ENCODE assay signal across 26 mouse cellular contexts in the genomic region with DNA sequence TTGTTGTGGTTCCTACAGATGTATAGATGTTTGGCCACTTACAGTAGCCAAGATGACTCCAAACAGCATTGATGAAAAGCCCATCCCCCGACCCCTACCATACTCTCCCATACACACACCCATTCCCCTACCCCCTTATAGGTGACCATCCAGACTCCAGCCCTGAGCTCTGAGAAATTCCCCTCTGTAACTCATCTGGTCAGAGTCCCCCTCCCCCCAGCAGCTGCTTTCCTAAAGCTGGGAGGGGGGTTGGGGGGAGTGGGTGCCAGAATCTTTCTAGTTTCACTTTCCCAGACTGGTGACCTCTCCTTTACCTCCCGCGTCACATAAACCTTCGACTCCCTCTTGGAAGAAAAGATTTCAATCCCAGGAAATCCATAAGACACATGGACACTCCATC. TPM values are rescaled to one million over a fixed set of nuclear protein-coding genes. Genes with fewer than 3 reads are reported as not detected.
DNase-seq lines count a peak whose midpoint lies in the region; ATAC-seq and TF ChIP-seq lines count a peak whose summit lies in the region.
"Had no signal": no experiment of that assay in that cellular context is flagged by ENCODE, and none has a peak within 500 bp of the region (broad histone marks: within the 10 kb centered on the region; RNA-seq: fewer than 3 reads in every experiment).

No protein-coding gene starts in this region.

- no peaks in the 10 kb centered on the region for H3K9me3 ChIP-seq in intestine, embryonic 15.5 days
- no peaks in the 10 kb centered on the region for H3K9me3 ChIP-seq in intestine, postnatal 0 days (ENCODE audit: control insufficient read depth)
- H3K9me3 ChIP-seq in lung, embryonic 14.5 days (ENCODE audit: low read depth, low read length), result no peaks in the 10 kb centered on the region
- no peaks in the 10 kb centered on the region for H3K9me3 ChIP-seq in limb, embryonic 11.5 days (ENCODE audit: control insufficient read depth, low read length)
- H3K9me3 ChIP-seq: forebrain, embryonic 10.5 days; heart, embryonic 13.5 days; hindbrain, embryonic 12.5 days; liver, embryonic 12.5 days; midbrain, embryonic 12.5 days; neural tube, embryonic 15.5 days had no signal

- 0 out of 2 replicates have a peak, but pooled peaks have one; percentile 25 for ATAC-seq in intestine, embryonic 15.5 days
- no peak for ATAC-seq in intestine, postnatal 0 days
- ATAC-seq in lung, embryonic 14.5 days (ENCODE audit: insufficient read depth), result 0 out of 2 replicates have a peak, but pooled peaks have one; percentile 39
- ATAC-seq in limb, embryonic 11.5 days (ENCODE audit: insufficient number of reproducible peaks, low FRiP score, low TSS enrichment, low read depth), result peak; percentile 64; the same call in 1 of the 2 replicates
- ATAC-seq: forebrain, embryonic 16.5 days; liver, embryonic 12.5 days had no signal

- peaks cover 8% of the 10 kb centered on the region for H3K4me1 ChIP-seq in intestine, embryonic 15.5 days (replicated peaks)
- no peaks in the 10 kb centered on the region for H3K4me1 ChIP-seq in intestine, postnatal 0 days (replicated peaks; ENCODE audit: control insufficient read depth, insufficient read depth, low read length)
- peaks cover 10% of the 10 kb centered on the region for H3K4me1 ChIP-seq in lung, embryonic 14.5 days (ENCODE audit: insufficient read depth)
- H3K4me1 ChIP-seq in limb, embryonic 11.5 days (ENCODE audit: control insufficient read depth, insufficient read depth, low read length), result peaks cover 13% of the 10 kb centered on the region
- H3K4me1 ChIP-seq: hindbrain, embryonic 12.5 days; liver, embryonic 12.5 days; midbrain, embryonic 12.5 days had no signal

- no peak for TF ChIP-seq CTCF in intestine, postnatal 0 days (IDR thresholded peaks at IDR 0.05; ENCODE audit: low read depth)
- no peak for TF ChIP-seq CTCF in lung, embryonic 14.5 days (IDR thresholded peaks at IDR 0.05; ENCODE audit: low read depth)

- no peak overlapping the region for H3K4me2 ChIP-seq in intestine, embryonic 15.5 days (replicated peaks)
- no peak overlapping the region for H3K4me2 ChIP-seq in intestine, postnatal 0 days (replicated peaks; ENCODE audit: low read depth)
- H3K4me2 ChIP-seq in lung, embryonic 14.5 days, result no peak overlapping the region
- no peak overlapping the region for H3K4me2 ChIP-seq in limb, embryonic 11.5 days (ENCODE audit: low read depth, severe bottlenecking)
- H3K4me2 ChIP-seq: heart, embryonic 13.5 days; hindbrain, embryonic 12.5 days; liver, embryonic 12.5 days; midbrain, embryonic 12.5 days; neural tube, embryonic 15.5 days had no signal

- DNase-seq in lung, embryonic 14.5 days, result peak; percentile 24
- no peak for DNase-seq in lung, postnatal 25 days (ENCODE audit: low spot score)
- DNase-seq in limb, embryonic 11.5 days (ENCODE audit: low spot score), result peak; percentile 54
- no peak for DNase-seq in cerebellum, postnatal 25 days
- DNase-seq in left cerebral cortex, adult 18-20 months (ENCODE audit: low spot score in 2 of 2), result no peak
- DNase-seq: adrenal gland, postnatal 10 days; cerebellum, adult 2 months; gastrocnemius, postnatal 14 days; heart, adult 11 months; heart, postnatal 14 days; kidney, adult 18-20 months; layer of hippocampus, postnatal 36 days; lung, adult 18-20 months; lung, postnatal 14 days; right cerebral cortex, adult 18-20 months; thymus, adult 2 months; thymus, postnatal 4 days had no signal

- H3K27ac ChIP-seq in intestine, embryonic 15.5 days, result no peak overlapping the region
- no peak overlapping the region for H3K27ac ChIP-seq in intestine, postnatal 0 days (ENCODE audit: low read depth, low read length)
- H3K27ac ChIP-seq in lung, embryonic 14.5 days (ENCODE audit: low read depth), result no peak overlapping the region; the same call in 1 of the 2 replicates
- peak overlapping the region; percentile 47; the same call in 1 of the 2 replicates for H3K27ac ChIP-seq in limb, embryonic 11.5 days (replicated peaks; ENCODE audit: low read depth, low read length)
- H3K27ac ChIP-seq: forebrain, embryonic 10.5 days; heart, embryonic 13.5 days; hindbrain, embryonic 12.5 days; liver, embryonic 12.5 days; midbrain, embryonic 12.5 days; neural tube, embryonic 15.5 days had no signal

- H3K9ac ChIP-seq in intestine, embryonic 15.5 days, result no peak overlapping the region
- H3K9ac ChIP-seq in intestine, postnatal 0 days (ENCODE audit: low read depth, low read length), result no peak overlapping the region
- H3K9ac ChIP-seq in lung, embryonic 14.5 days, result no peak overlapping the region
- H3K9ac ChIP-seq in limb, embryonic 11.5 days (ENCODE audit: low read length), result no peak overlapping the region; the same call in 1 of the 2 replicates
- H3K9ac ChIP-seq: heart, embryonic 13.5 days; hindbrain, embryonic 12.5 days; liver, embryonic 12.5 days; midbrain, embryonic 12.5 days; neural tube, embryonic 15.5 days had no signal

- 43% methylated on average over 4 of the region's 4 CpGs for WGBS in intestine, embryonic 15.5 days
- 55% methylated on average over 4 of the region's 4 CpGs for WGBS in intestine, postnatal 0 days
- WGBS in lung, embryonic 14.5 days, result 33% methylated on average over 4 of the region's 4 CpGs
- WGBS in limb, embryonic 11.5 days, result 49% methylated on average over 4 of the region's 4 CpGs

- H3K27me3 ChIP-seq in intestine, embryonic 15.5 days (replicated peaks), result no peaks in the 10 kb centered on the region
- no peaks in the 10 kb centered on the region for H3K27me3 ChIP-seq in intestine, postnatal 0 days (replicated peaks; ENCODE audit: control insufficient read depth, insufficient read depth, low read length)
- no peaks in the 10 kb centered on the region for H3K27me3 ChIP-seq in lung, embryonic 14.5 days (ENCODE audit: insufficient read depth, low read length)
- H3K27me3 ChIP-seq in limb, embryonic 11.5 days (ENCODE audit: control insufficient read depth, insufficient read depth, low read length), result no peaks in the 10 kb centered on the region
- H3K27me3 ChIP-seq: heart, embryonic 13.5 days; hindbrain, embryonic 12.5 days; liver, embryonic 12.5 days; midbrain, embryonic 12.5 days; neural tube, embryonic 15.5 days had no signal

- H3K4me3 ChIP-seq in intestine, embryonic 15.5 days (replicated peaks), result no peak overlapping the region
- no peak overlapping the region for H3K4me3 ChIP-seq in intestine, postnatal 0 days (ENCODE audit: low read depth, low read length)
- H3K4me3 ChIP-seq in lung, embryonic 14.5 days (ENCODE audit: low read depth, low read length), result no peak overlapping the region
- H3K4me3 ChIP-seq in limb, embryonic 11.5 days (ENCODE audit: low read depth, low read length), result no peak overlapping the region
- H3K4me3 ChIP-seq: forebrain, embryonic 10.5 days; heart, embryonic 13.5 days; hindbrain, embryonic 12.5 days; liver, embryonic 12.5 days; midbrain, embryonic 12.5 days; neural tube, embryonic 15.5 days had no signal

- H3K36me3 ChIP-seq in intestine, embryonic 15.5 days, result 0 out of 2 replicates have a peak, but pooled peaks cover 6% of the 10 kb centered on the region
- no peaks in the 10 kb centered on the region for H3K36me3 ChIP-seq in intestine, postnatal 0 days (ENCODE audit: control insufficient read depth, insufficient read depth)
- peaks cover 24% of the 10 kb centered on the region; the same call in 1 of the 2 replicates for H3K36me3 ChIP-seq in lung, embryonic 14.5 days (ENCODE audit: insufficient read depth)
- no peaks in the 10 kb centered on the region for H3K36me3 ChIP-seq in limb, embryonic 11.5 days (ENCODE audit: control insufficient read depth, insufficient read depth, low read length)
- H3K36me3 ChIP-seq: hindbrain, embryonic 12.5 days; liver, embryonic 12.5 days; midbrain, embryonic 12.5 days; neural tube, embryonic 15.5 days had no signal

RNA-seq across cellular contexts. Expression of gene Ctdspl, which starts 50.5 kb away (rescaled TPM):
- 16.9 and 18.4 TPM in 2 replicates for polyA plus RNA-seq in intestine, embryonic 15.5 days (2015; fragmentation: Nextera tagmentation; extraction: Ambion mirVana)
- polyA plus RNA-seq in intestine, postnatal 0 days (2015; fragmentation: Nextera tagmentation; extraction: Ambion mirVana), result 17.0 and 20.7 TPM in 2 replicates
- polyA plus RNA-seq in lung, embryonic 14.5 days (2014; fragmentation: Nextera tagmentation; extraction: Ambion mirVana), result 20.1 and 22.9 TPM in 2 replicates
- 13.6 and 13.9 TPM in 2 replicates for polyA plus RNA-seq in limb, embryonic 11.5 days (2014; fragmentation: Nextera tagmentation; extraction: Ambion mirVana)
- 10 to 100 TPM; 34.4 to 35.5 TPM for total RNA-seq in left cerebral cortex, adult 18-20 months (2021)

Comparison
In these comparisons a context has a peak if more than half of its experiments do, and no peak if none do; other contexts are left out.
1. DNase-seq: peak in lung, embryonic 14.5 days (single experiment) and limb, embryonic 11.5 days (single experiment); none in lung, postnatal 25 days (single experiment), cerebellum, postnatal 25 days (0 of 2) and left cerebral cortex, adult 18-20 months (0 of 2).